Mouse (Mus musculus): ENCODE data around the gene Pabpc6. TPM values are rescaled to one million over a fixed set of nuclear protein-coding genes. Genes with fewer than 3 reads are reported as not detected.

The Pabpc6 gene
- total and polyA plus RNA-seq, 2 experiments: not detected

- no peaks in the 10 kb centered on the region for H3K4me1 ChIP-seq (ENCODE audit: control insufficient read depth, insufficient read depth, low read length)
- H3K9ac ChIP-seq (ENCODE audit: low read depth, low read length): no peak overlapping the region
- H3K79me2 ChIP-seq (ENCODE audit: control insufficient read depth, insufficient read depth, low read length): no peaks in the 10 kb centered on the region
- no peaks in the 10 kb centered on the region for H3K36me3 ChIP-seq (ENCODE audit: control insufficient read depth, insufficient read depth, low read length)
- H3K4me3 ChIP-seq (ENCODE audit: insufficient read depth, low read depth, low read length): no peak overlapping the region
- TF ChIP-seq POLR2A (IDR thresholded peaks at IDR 0.05; ENCODE audit: extremely low read depth, insufficient read depth, low read length) (no peak), CTCF (IDR thresholded peaks at IDR 0.05; ENCODE audit: low read depth, low read length) (no peak)
- DNase-seq (ENCODE audit: extremely low read depth, low read depth, low spot score): no peak
- H3K27ac ChIP-seq (replicated peaks; ENCODE audit: insufficient read depth, low read depth, low read length): no peak overlapping the region
- H3K27me3 ChIP-seq (ENCODE audit: control insufficient read depth, insufficient read depth, low read length): no peaks in the 10 kb centered on the region
Observed at GRCm38 (mm10) chr17:9627011-9627410, 42.5 kb downstream of the Pabpc6 start.

Other genes starting within 250 kb of the Pabpc6 start
- gene Gm17728, start 247.7 kb downstream of the Pabpc6 start, total RNA-seq (2014; rRNA removed): not detected in 2 replicates
- not detected in 2 replicates for gene Gm17728, start 247.7 kb downstream of the Pabpc6 start, polyA plus RNA-seq (2012; rRNA removed)

Measured in liver, adult 2 months (tissue).